Mouse (Mus musculus): ENCODE results near the gene Vma21.
A peak's percentile ranks its signal among the peaks of the same experiment; 100 is the strongest.

The Vma21 gene

DNA sequence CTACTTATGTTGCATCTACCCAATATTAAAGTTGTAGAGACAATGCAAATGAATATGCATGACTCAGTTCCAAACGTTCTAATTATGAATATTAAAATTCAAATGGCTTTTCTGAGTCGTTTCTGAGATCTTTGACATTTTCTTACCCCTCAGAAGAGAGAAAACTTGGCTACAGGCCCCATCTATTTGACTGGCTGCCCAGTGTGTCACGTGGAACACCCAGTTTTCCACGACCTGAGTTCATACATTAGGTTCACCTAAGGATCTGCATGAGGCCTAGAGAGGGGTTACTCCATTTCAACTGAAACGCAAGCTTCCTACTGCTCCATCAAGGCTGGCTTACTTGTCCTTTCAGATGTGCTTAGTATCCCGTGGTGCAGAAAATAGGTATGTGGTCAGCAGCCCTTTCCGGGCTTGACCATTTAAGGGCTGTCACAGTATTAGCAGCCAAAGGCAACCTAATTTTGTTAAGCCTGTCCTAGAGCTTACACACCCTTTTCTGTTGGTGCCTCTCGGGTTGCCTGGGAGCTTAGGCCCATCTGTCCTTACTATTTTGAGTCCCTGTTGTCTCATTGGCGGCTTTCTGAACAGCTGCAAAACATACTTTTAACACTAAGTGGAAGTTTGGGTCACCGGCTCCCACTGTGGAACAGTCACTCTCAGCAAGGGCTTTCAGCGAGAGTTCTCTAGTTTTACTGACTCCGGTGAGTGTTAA, at the start of gene Vma21:
Vma21 (plus strand) TSS at position 294 of the 715 bp plus-strand sequence.
- peak; percentile 3 to 5 for DNase-seq

GRCm38 (mm10) chrX:71767909-71768308, 47.8 kb upstream of the Vma21 start:
- no peak for DNase-seq

DNA sequence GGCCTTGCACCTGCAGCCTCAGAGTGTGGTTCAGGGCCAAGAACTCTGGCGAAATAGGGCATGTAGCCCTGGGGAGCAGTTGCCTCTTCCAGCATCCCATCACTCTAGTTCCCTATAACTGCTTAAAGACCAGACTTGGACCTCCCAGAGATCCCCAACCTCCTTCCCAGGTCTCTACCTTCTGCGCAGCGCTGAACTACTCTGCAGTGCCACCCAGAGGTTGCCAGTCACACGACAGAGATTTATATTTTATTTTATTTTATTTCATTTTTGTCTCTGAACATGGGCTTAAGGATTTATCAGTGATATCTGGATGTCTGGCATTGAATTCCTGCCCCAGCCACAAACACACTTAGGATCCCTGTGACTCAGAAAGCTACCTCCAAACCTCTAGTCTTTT, 24.6 kb upstream of the Vma21 start:
- DNase-seq = no peak

- no peak for DNase-seq
Observed at GRCm38 (mm10) chrX:71797766-71798165, 18.0 kb upstream of the Vma21 start.

- no peak for DNase-seq
Observed at GRCm38 (mm10) chrX:71798883-71799282, 16.8 kb upstream of the Vma21 start.

DNA sequence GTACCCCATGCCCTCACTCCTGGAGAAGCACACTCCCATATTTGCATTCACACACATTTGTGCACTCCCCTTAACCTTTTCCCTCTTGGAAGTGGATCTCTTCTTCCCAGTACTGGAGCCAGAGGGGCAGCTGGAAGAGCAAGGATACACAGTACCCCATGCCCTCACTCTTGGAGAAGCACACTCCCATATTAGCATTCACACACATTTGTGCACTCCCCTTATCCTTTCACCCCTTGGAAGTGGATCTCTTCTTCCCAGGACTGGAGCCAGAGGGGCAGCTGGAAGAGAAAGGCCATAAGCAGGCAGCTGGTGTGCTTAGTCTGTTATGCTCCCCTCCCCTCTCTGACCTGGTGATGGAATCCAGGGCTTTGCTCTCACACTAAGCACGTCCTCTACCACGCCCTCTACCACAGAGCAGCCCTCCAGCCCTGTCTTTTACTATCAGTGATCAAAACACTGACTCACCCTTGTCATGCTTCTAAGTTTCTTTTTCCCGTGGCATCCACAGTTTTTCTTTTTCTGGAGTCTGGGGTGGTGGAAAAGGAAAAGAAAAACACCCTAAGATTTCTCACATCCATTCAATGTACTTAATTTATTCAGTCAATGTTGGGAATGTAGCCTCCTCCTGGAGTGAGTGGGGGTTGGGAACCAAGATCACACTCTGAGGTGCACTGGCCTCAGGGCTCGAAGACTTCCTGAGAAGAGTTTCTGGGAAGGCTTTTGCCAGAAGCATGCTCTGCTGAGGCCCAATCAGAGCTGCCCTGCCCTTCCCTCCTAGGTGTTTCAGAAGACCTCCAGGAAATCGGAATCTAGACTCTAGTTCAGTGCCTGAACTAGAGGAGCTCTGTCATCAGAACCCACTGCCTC, 3.5 kb upstream of the Vma21 start:
- DNase-seq = no peak

DNA sequence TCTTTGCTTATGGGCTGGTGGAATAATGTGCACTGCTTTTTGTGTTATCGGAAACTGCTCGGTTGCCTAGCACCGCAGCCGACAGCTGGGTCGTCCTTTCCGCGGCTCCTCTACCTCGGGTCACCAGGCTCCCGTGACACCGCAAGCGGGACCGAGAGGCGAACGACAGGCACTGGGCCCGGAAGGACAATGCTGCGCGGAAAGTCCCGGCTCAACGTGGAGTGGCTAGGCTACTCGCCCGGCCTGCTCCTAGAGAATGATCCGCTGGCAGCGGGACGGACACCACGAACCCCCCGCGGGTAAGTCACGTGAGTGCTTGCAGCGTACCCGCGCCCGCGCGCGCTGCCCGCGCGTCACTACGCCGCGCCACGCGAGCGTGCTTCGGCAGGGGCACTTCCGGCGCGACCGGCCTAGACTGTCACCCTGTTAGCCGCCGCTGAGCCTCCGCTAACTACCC, 705 bp downstream of the Vma21 start:
- peak; percentile 81 to 83 for DNase-seq

- DNase-seq = no peak
Observed at GRCm38 (mm10) chrX:71816931-71817361, 1.2 kb downstream of the Vma21 start.

DNA sequence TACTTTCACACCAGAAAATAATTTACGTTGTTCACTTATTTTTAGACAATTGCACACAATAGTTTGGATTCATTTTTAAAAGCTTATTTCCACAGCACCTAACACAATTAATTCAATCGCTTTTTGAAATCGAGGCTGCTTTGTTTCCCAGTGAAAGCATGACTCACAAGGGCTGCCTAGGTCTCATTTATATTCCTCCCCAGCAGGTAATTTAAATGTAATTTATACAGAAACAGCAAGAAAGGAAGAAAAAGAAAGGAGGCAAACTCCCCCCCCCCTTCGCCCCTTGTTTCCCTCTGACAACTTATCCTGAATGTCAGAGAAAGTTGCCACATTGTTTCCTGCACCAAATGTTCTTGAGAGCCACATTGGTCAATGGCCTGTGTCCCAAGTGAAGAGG, 23.2 kb downstream of the Vma21 start:
- no peak for DNase-seq

GRCm38 (mm10) chrX:71846696-71847095, 31.0 kb downstream of the Vma21 start:
- DNase-seq = no peak

DNA sequence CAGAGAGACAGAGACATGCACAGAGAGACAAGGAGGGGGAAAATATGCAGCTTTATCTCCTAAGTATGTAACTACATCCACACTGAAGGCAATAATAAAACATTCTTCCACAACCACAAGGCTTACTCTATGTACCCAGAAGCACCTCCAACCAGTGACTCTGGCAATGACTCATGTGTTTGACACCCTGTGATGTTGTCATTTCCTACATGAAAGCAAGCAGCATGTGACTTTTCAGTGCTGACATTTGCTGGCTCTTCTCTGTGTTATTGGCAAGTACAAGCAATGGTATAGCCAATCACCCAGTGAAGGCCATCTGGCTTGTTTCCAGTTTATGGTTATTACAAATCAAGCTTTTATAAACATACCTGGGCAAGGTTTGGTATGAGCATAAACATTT, 38.1 kb downstream of the Vma21 start:
- no peak for DNase-seq

All from kidney, adult 8-10 months (tissue).